Mouse (Mus musculus): ENCODE measurements around the gene Rflna. TPM values are rescaled to one million over a fixed set of nuclear protein-coding genes. Genes with fewer than 3 reads are reported as not detected.

The Rflna gene
- polyA plus RNA-seq, 1 experiment from 2014 or later, result 2.2 TPM

GRCm38 (mm10) chr5:124986222-124986621 lies 16.8 kb upstream of the Rflna start:
- 88% methylated on average over 5 of the region's 5 CpGs for WGBS
- H3K4me2 ChIP-seq (replicated peaks), result no peak overlapping the region

DNA sequence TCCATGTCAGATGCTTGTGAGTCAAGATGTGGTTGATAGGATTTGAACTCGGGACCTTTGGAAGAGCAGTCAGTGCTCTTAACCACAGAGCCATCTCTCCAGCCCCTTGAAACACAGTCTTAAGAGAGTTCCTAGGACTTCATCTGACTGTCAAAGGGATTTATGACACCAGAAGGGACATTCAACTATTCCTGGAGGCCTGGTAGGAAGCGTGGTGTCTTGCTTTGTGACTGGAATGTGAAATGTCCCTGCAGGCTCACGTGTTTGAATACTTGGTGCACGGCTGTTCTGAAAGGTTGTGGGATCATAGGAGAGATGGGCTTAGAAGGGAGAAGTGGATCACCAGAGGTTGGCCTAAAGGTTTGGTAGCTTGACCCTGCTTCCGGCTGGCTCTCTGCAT lies 16.4 kb upstream of the Rflna start:
- Histone ChIP-seq H3K4me3 (replicated peaks) (no peak overlapping the region), H3K4me1 (replicated peaks) (no peaks in the 10 kb centered on the region), H3K9me3 (no peaks in the 10 kb centered on the region), H3K9ac (no peak overlapping the region), H3K36me3 (no peaks in the 10 kb centered on the region), H3K27ac (no peak overlapping the region), H3K27me3 (replicated peaks) (no peaks in the 10 kb centered on the region), H3K4me2 (replicated peaks) (no peak overlapping the region)
- 77% methylated on average over 5 of the region's 5 CpGs for WGBS
- no peak for ATAC-seq

More at GRCm38 (mm10) chr5:124986222-124986621, 16.8 kb upstream of the Rflna start:
- H3K4me1 ChIP-seq (replicated peaks), result no peaks in the 10 kb centered on the region
- H3K9ac ChIP-seq, result no peak overlapping the region
- no peak for ATAC-seq
- no peak overlapping the region for H3K4me3 ChIP-seq (replicated peaks)
- no peaks in the 10 kb centered on the region for H3K36me3 ChIP-seq
- H3K27me3 ChIP-seq (replicated peaks), result no peaks in the 10 kb centered on the region
- H3K27ac ChIP-seq, result no peak overlapping the region
- H3K9me3 ChIP-seq, result no peaks in the 10 kb centered on the region

GRCm38 (mm10) chr5:124989724-124990123 lies 13.3 kb upstream of the Rflna start:
- 79% methylated on average over 2 of the region's 2 CpGs for WGBS
- Histone ChIP-seq H3K27ac (no peak overlapping the region), H3K9me3 (no peaks in the 10 kb centered on the region), H3K9ac (no peak overlapping the region), H3K4me3 (replicated peaks) (no peak overlapping the region), H3K4me1 (replicated peaks) (peaks cover 2% of the 10 kb centered on the region; the same call in 1 of the 2 replicates), H3K27me3 (replicated peaks) (no peaks in the 10 kb centered on the region), H3K36me3 (no peaks in the 10 kb centered on the region), H3K4me2 (replicated peaks) (no peak overlapping the region)
- ATAC-seq, result no peak

GRCm38 (mm10) chr5:124992323-124992722 lies 10.7 kb upstream of the Rflna start:
- Histone ChIP-seq H3K9ac (no peak overlapping the region), H3K36me3 (no peaks in the 10 kb centered on the region), H3K27ac (0 out of 2 replicates have a peak overlapping the region, but pooled peaks have one; percentile 1), H3K4me1 (replicated peaks) (peaks cover 2% of the 10 kb centered on the region; the same call in 1 of the 2 replicates), H3K9me3 (no peaks in the 10 kb centered on the region), H3K27me3 (replicated peaks) (no peaks in the 10 kb centered on the region), H3K4me2 (replicated peaks) (no peak overlapping the region), H3K4me3 (replicated peaks) (no peak overlapping the region)
- 84% methylated on average over 8 of the region's 8 CpGs for WGBS
- ATAC-seq, result no peak

GRCm38 (mm10) chr5:124992891-124993290 lies 10.1 kb upstream of the Rflna start:
- WGBS, result 62% methylated on average over 11 of the region's 11 CpGs
- Histone ChIP-seq H3K4me1 (replicated peaks) (peaks cover 2% of the 10 kb centered on the region; the same call in 1 of the 2 replicates), H3K27me3 (replicated peaks) (no peaks in the 10 kb centered on the region), H3K4me2 (replicated peaks) (no peak overlapping the region), H3K27ac (no peak overlapping the region), H3K9ac (no peak overlapping the region), H3K9me3 (no peaks in the 10 kb centered on the region), H3K4me3 (replicated peaks) (no peak overlapping the region), H3K36me3 (no peaks in the 10 kb centered on the region)
- no peak for ATAC-seq

GRCm38 (mm10) chr5:124996816-124997215 lies 6.2 kb upstream of the Rflna start:
- WGBS, result 55% methylated on average over 6 of the region's 6 CpGs

GRCm38 (mm10) chr5:124997913-124998312 lies 5.1 kb upstream of the Rflna start:
- no peak overlapping the region for H3K4me2 ChIP-seq (replicated peaks)
- no peaks in the 10 kb centered on the region for H3K36me3 ChIP-seq
- 67% methylated on average over 4 of the region's 4 CpGs for WGBS
- H3K9ac ChIP-seq, result no peak overlapping the region
- ATAC-seq, result no peak
- no peaks in the 10 kb centered on the region for H3K9me3 ChIP-seq
- no peaks in the 10 kb centered on the region; the same call in 1 of the 2 replicates for H3K27me3 ChIP-seq (replicated peaks)
- no peak overlapping the region for H3K27ac ChIP-seq
- no peak overlapping the region for H3K4me3 ChIP-seq (replicated peaks)
- peaks cover 2% of the 10 kb centered on the region for H3K4me1 ChIP-seq (replicated peaks)

More at GRCm38 (mm10) chr5:124996816-124997215, 6.2 kb upstream of the Rflna start:
- H3K4me2 ChIP-seq (replicated peaks), result no peak overlapping the region
- H3K9ac ChIP-seq, result no peak overlapping the region
- no peaks in the 10 kb centered on the region for H3K27me3 ChIP-seq (replicated peaks)
- H3K9me3 ChIP-seq, result no peaks in the 10 kb centered on the region
- H3K27ac ChIP-seq, result no peak overlapping the region
- no peak for ATAC-seq
- H3K4me1 ChIP-seq (replicated peaks), result peaks cover 2% of the 10 kb centered on the region; the same call in 1 of the 2 replicates
- no peak overlapping the region for H3K4me3 ChIP-seq (replicated peaks)
- no peaks in the 10 kb centered on the region for H3K36me3 ChIP-seq

- 64% methylated on average over 10 of the region's 10 CpGs for WGBS
- no peak for ATAC-seq
- Histone ChIP-seq H3K27ac (no peak overlapping the region), H3K4me2 (replicated peaks) (no peak overlapping the region), H3K4me1 (replicated peaks) (peaks cover 11% of the 10 kb centered on the region), H3K9ac (no peak overlapping the region), H3K4me3 (replicated peaks) (no peak overlapping the region), H3K36me3 (no peaks in the 10 kb centered on the region), H3K27me3 (replicated peaks) (peaks cover 5% of the 10 kb centered on the region; the same call in 1 of the 2 replicates), H3K9me3 (no peaks in the 10 kb centered on the region)
Measured at GRCm38 (mm10) chr5:125000756-125001250, 2.2 kb upstream of the Rflna start.

GRCm38 (mm10) chr5:125003873-125004255 lies 843 bp downstream of the Rflna start:
- H3K4me1 ChIP-seq (replicated peaks), result peaks cover 24% of the 10 kb centered on the region
- peak overlapping the region; percentile 41 for H3K4me3 ChIP-seq (replicated peaks)
- H3K4me2 ChIP-seq (replicated peaks), result peak overlapping the region; percentile 86
- WGBS, result 11% methylated on average over 15 of the region's 15 CpGs
- H3K9ac ChIP-seq, result peak overlapping the region; percentile 47; the same call in 1 of the 2 replicates
- no peaks in the 10 kb centered on the region for H3K9me3 ChIP-seq
- ATAC-seq, result peak; percentile 14; the same call in 1 of the 2 replicates
- H3K36me3 ChIP-seq, result 0 out of 2 replicates have a peak, but pooled peaks cover 2% of the 10 kb centered on the region
- H3K27me3 ChIP-seq (replicated peaks), result peaks cover 5% of the 10 kb centered on the region; the same call in 1 of the 2 replicates
- H3K27ac ChIP-seq, result no peak overlapping the region

DNA sequence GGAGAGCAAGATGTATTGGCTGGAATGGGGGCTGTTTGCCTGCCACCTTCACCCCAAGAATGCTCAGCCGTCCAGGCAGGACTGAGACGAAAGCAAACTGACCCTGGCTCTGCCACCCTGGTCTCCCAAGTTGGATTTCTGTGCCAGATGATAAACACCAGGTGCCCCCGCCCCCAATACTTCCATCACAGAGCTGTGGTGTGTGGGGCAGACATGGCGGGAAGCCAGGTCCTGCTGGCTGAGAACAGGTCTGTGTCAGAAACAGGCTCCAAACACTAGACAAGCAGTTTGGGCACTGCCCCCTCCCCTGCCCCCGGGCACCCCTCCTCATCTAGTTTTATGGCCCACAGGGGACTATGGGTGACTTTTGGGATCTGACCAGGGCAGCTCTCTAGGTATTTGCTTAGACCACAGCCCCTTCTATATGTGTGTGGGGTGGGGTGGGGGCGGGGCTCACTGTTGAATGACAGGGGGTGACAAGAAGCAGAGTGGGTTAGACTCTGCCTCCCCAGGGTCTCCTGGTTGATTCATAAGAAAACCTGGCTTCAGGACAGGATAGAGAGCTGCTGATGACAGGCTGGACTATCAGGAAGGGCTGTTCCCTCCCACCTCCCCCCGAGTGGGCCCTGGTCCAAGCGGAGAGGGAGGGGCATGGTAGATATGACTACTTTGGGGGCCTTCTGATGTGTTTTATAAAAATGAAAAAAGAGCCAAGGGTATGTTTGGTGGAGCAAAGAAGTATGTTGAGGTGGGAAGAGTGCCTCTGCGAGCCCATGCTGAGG lies 3.0 kb downstream of the Rflna start:
- no peaks in the 10 kb centered on the region for H3K9me3 ChIP-seq
- peaks cover 24% of the 10 kb centered on the region for H3K4me1 ChIP-seq (replicated peaks)
- no peak overlapping the region for H3K27ac ChIP-seq
- no peak overlapping the region; the same call in 1 of the 2 replicates for H3K4me2 ChIP-seq (replicated peaks)
- 0 out of 2 replicates have a peak, but pooled peaks cover 4% of the 10 kb centered on the region for H3K36me3 ChIP-seq
- no peak overlapping the region for H3K4me3 ChIP-seq (replicated peaks)
- peaks cover 5% of the 10 kb centered on the region; the same call in 1 of the 2 replicates for H3K27me3 ChIP-seq (replicated peaks)
- ATAC-seq, result 0 out of 2 replicates have a peak, but pooled peaks have one; percentile 11
- 49% methylated on average over 9 of the region's 9 CpGs for WGBS
- H3K9ac ChIP-seq, result no peak overlapping the region

- 54% methylated on average over 5 of the region's 5 CpGs for WGBS
- no peak for ATAC-seq
- Histone ChIP-seq H3K4me3 (replicated peaks) (no peak overlapping the region), H3K27ac (no peak overlapping the region), H3K27me3 (replicated peaks) (peaks cover 5% of the 10 kb centered on the region; the same call in 1 of the 2 replicates), H3K4me1 (replicated peaks) (peaks cover 24% of the 10 kb centered on the region), H3K9ac (no peak overlapping the region), H3K9me3 (no peaks in the 10 kb centered on the region), H3K36me3 (0 out of 2 replicates have a peak, but pooled peaks cover 4% of the 10 kb centered on the region), H3K4me2 (replicated peaks) (no peak overlapping the region)
Measured at GRCm38 (mm10) chr5:125006896-125007295, 3.9 kb downstream of the Rflna start.

GRCm38 (mm10) chr5:125011166-125011565 lies 8.1 kb downstream of the Rflna start:
- Histone ChIP-seq H3K4me1 (replicated peaks) (peaks cover 10% of the 10 kb centered on the region), H3K4me2 (replicated peaks) (no peak overlapping the region), H3K36me3 (peaks cover 14% of the 10 kb centered on the region), H3K27me3 (replicated peaks) (no peaks in the 10 kb centered on the region), H3K9me3 (no peaks in the 10 kb centered on the region), H3K4me3 (replicated peaks) (no peak overlapping the region), H3K27ac (no peak overlapping the region), H3K9ac (no peak overlapping the region)
- no peak for ATAC-seq
- WGBS, result 94% methylated on average over 24 of the region's 24 CpGs
